Comparison of ENCODE assay signal across 8 mouse cellular contexts in the genomic region with DNA sequence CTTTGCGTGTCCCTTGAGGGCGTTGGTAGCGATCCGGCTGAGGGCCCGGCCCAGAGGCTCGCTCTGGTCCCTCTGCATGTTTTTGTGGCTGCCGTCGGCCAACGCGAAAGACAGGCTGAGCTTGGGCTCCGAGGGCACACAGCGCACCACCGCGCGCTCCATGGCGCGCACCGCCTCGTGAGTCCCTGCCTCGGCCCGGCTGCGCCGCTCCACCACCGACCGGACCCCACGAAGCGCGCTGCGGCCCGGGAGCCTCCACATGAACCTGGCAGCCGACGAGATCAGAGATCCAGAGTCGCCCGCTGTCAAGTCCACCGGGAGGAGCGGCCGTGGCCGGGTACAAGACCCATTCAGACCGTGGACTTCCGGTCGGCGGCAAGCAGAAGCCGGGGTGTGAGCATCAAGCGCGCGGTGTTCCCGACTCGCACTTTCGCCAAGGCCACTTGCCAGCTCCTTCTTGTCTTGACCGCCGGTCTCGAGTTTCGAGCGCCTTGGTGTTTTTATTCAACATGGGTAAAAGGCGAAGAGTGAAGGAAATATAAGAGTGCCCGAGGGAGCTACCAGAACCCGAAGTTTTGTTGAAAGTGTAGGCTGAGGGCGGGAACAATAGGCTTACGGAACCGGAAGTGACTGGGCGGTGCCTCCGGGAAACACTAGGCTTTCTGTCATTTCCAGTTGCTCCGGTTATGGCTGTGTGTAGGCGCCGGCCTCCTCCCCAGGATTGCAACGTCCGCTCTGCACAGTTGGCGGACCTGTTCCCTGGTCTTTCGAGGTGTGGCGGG. TPM values are rescaled to one million over a fixed set of nuclear protein-coding genes. Genes with fewer than 3 reads are reported as not detected.
DNase-seq lines count a peak whose midpoint lies in the region; ATAC-seq lines count a peak whose summit lies in the region.

A gene (minus strand): TSS at position 592 of the 782 bp plus-strand sequence.

- H3K27ac ChIP-seq in brown adipose tissue, adult 24 weeks (replicated peaks; ENCODE audit: low read depth, low read length), result peak within 1 kb of the TSS; percentile 98
- peak within 1 kb of the TSS; percentile 88 for H3K27ac ChIP-seq in heart, embryonic 13.5 days (replicated peaks)
- peak within 1 kb of the TSS; percentile 88 for H3K27ac ChIP-seq in liver, embryonic 12.5 days
- H3K27ac ChIP-seq in stomach, embryonic 15.5 days, result peak within 1 kb of the TSS; percentile 93

- peak; percentile 92 for DNase-seq in CD4-positive, CD25-positive, alpha-beta regulatory T cell, adult 2 months (ENCODE audit: low read depth, low spot score)
- DNase-seq in fat pad, adult 2 months (ENCODE audit: extremely low read depth, low read depth, low spot score), result peak; percentile 75
- DNase-seq in kidney, postnatal 10 days, result peak; percentile 91
- peak; percentile 87 to 88 for DNase-seq in natural killer cell, adult 2 months (ENCODE audit: low spot score in 2 of 2)

- no peaks in the 10 kb centered on the region for H3K27me3 ChIP-seq in heart, embryonic 13.5 days (replicated peaks)
- H3K27me3 ChIP-seq in liver, embryonic 12.5 days (replicated peaks), result no peaks in the 10 kb centered on the region
- H3K27me3 ChIP-seq in stomach, embryonic 15.5 days (replicated peaks), result no peaks in the 10 kb centered on the region

- H3K36me3 ChIP-seq in heart, embryonic 13.5 days, result peaks cover 18% of the 10 kb centered on the region
- peaks cover 22% of the 10 kb centered on the region for H3K36me3 ChIP-seq in liver, embryonic 12.5 days
- peaks cover 8% of the 10 kb centered on the region; the same call in 1 of the 2 replicates for H3K36me3 ChIP-seq in stomach, embryonic 15.5 days

- H3K9me3 ChIP-seq in heart, embryonic 13.5 days, result no peaks in the 10 kb centered on the region
- no peaks in the 10 kb centered on the region for H3K9me3 ChIP-seq in liver, embryonic 12.5 days (replicated peaks)
- no peaks in the 10 kb centered on the region for H3K9me3 ChIP-seq in stomach, embryonic 15.5 days

- peak; percentile 82 for ATAC-seq in heart, embryonic 13.5 days (ENCODE audit: extremely low read depth, insufficient number of reproducible peaks, low FRiP score, low TSS enrichment)
- ATAC-seq in liver, embryonic 12.5 days, result peak; percentile 85
- peak; percentile 88 for ATAC-seq in stomach, embryonic 15.5 days (ENCODE audit: insufficient read depth, low FRiP score, low read depth)

- peaks cover 5% of the 10 kb centered on the region for H3K4me1 ChIP-seq in brown adipose tissue, adult 24 weeks (ENCODE audit: control insufficient read depth, insufficient read depth, insufficient read length, low read length)
- peaks cover 26% of the 10 kb centered on the region for H3K4me1 ChIP-seq in heart, embryonic 13.5 days
- peaks cover 59% of the 10 kb centered on the region for H3K4me1 ChIP-seq in liver, embryonic 12.5 days
- peaks cover 6% of the 10 kb centered on the region for H3K4me1 ChIP-seq in stomach, embryonic 15.5 days

- peak within 1 kb of the TSS; percentile 93 for H3K9ac ChIP-seq in heart, embryonic 13.5 days
- peak within 1 kb of the TSS; percentile 94 for H3K9ac ChIP-seq in liver, embryonic 12.5 days
- peak within 1 kb of the TSS; percentile 86 for H3K9ac ChIP-seq in stomach, embryonic 15.5 days

- H3K4me3 ChIP-seq in brown adipose tissue, adult 24 weeks (ENCODE audit: insufficient read depth, low read depth, low read length), result peak within 1 kb of the TSS; percentile 87
- peak within 1 kb of the TSS; percentile 98 for H3K4me3 ChIP-seq in heart, embryonic 13.5 days
- peak within 1 kb of the TSS; percentile 97 for H3K4me3 ChIP-seq in liver, embryonic 12.5 days
- H3K4me3 ChIP-seq in stomach, embryonic 15.5 days (replicated peaks), result peak within 1 kb of the TSS; percentile 90

- H3K4me2 ChIP-seq in heart, embryonic 13.5 days, result peak within 1 kb of the TSS; percentile 99
- peak within 1 kb of the TSS; percentile 84 for H3K4me2 ChIP-seq in liver, embryonic 12.5 days
- peak within 1 kb of the TSS; percentile 95 for H3K4me2 ChIP-seq in stomach, embryonic 15.5 days

- under 1% methylated on average over 70 of the region's 70 CpGs for WGBS in heart, embryonic 13.5 days
- WGBS in liver, embryonic 12.5 days (ENCODE audit: insufficient replicate concordance), result under 1% methylated on average over 70 of the region's 70 CpGs
- under 1% methylated on average over 63 of the region's 70 CpGs for WGBS in stomach, embryonic 15.5 days

RNA-seq across cellular contexts. Expression of the gene that starts here (rescaled TPM):
- polyA plus RNA-seq in brown adipose tissue, adult 24 weeks (2012; ENCODE audit: insufficient read depth, insufficient read length, missing spikeins), result 4.6 and 5.6 TPM in 2 replicates
- 7.5 and 7.6 TPM in 2 replicates for polyA plus RNA-seq in heart, embryonic 13.5 days (2015; fragmentation: Nextera tagmentation; extraction: Ambion mirVana)
- 11.1 and 11.3 TPM in 2 replicates for polyA plus RNA-seq in liver, embryonic 12.5 days (2016; fragmentation: Nextera tagmentation; extraction: Ambion mirVana)
- polyA plus RNA-seq in stomach, embryonic 15.5 days (2015; fragmentation: Nextera tagmentation; extraction: Ambion mirVana), result 9.9 and 10.0 TPM in 2 replicates

Comparison
In these comparisons a context has a peak if more than half of its experiments do, and no peak if none do; other contexts are left out.
1. Peak in every context shown above with its lines: DNase-seq, ATAC-seq, H3K4me3 ChIP-seq and H3K27ac ChIP-seq.